8 mouse cellular contexts compared by ENCODE assay signal in genomic region chr13:46810098-46810497, GRCm38 (mm10).
DNase-seq lines count a peak whose midpoint lies in the region; TF ChIP-seq lines count a peak whose summit lies in the region.

No protein-coding gene starts in this region.

- no peaks in the 10 kb centered on the region for H3K79me2 ChIP-seq in C2C12 (ENCODE audit: control insufficient read depth, insufficient read depth)

- H3K79me3 ChIP-seq in C2C12 (ENCODE audit: low read depth): no peaks in the 10 kb centered on the region

- peaks cover 7% of the 10 kb centered on the region for H3K36me3 ChIP-seq in C2C12 (ENCODE audit: control insufficient read depth, insufficient read depth)

- no peak overlapping the region for H3K4me3 ChIP-seq in layer of hippocampus, adult 2 months
- no peak overlapping the region for H3K4me3 ChIP-seq in C2C12 (ENCODE audit: insufficient read depth, poor library complexity, severe bottlenecking)

- H3K27ac ChIP-seq in layer of hippocampus, adult 2 months: no peak overlapping the region

- TF ChIP-seq CTCF in layer of hippocampus, adult 2 months (conservative IDR thresholded peaks at IDR 0.05): peak; percentile 64
- peak; percentile 26 for TF ChIP-seq CTCF in C2C12 (IDR thresholded peaks at IDR 0.05; ENCODE audit: control insufficient read depth, insufficient read depth, insufficient read length)

- no peak overlapping the region for H3ac ChIP-seq in C2C12 (ENCODE audit: control insufficient read depth, insufficient read length, low read depth)

- DNase-seq in layer of hippocampus, adult 2 months (ENCODE audit: low spot score in 2 of 2): peak in 1 of 2 experiments; percentile 17
- DNase-seq in layer of hippocampus, postnatal 14 days (ENCODE audit: low spot score in 2 of 2): no peak
- peak; percentile 98 for DNase-seq in R1 (ENCODE audit: low read depth, low spot score)
- DNase-seq in cerebellum, postnatal 14 days: peak; percentile 26 to 67
- peak; percentile 45 to 46 for DNase-seq in heart, postnatal 36 days
- peak; percentile 61 for DNase-seq in mesoderm, embryonic 11.5 days (ENCODE audit: low read depth, low spot score)
- DNase-seq in spleen, postnatal 14 days (ENCODE audit: low spot score in 2 of 2): no peak

- H3K27me3 ChIP-seq in C2C12 (ENCODE audit: control insufficient read depth, insufficient read depth, insufficient read length): no peaks in the 10 kb centered on the region

- intact Hi-C loops in heart, postnatal 36 days (cut with DNase I): no loop called here

TF ChIP-seq in C2C12, 6 proteins besides CTCF, POLR2A, EP300 and RAD21:
- TF ChIP-seq MYOG (IDR thresholded peaks at IDR 0.05; ENCODE audit: control insufficient read depth, extremely low read depth, insufficient read length) (no peak), MAX (IDR thresholded peaks at IDR 0.05) (no peak), MYOD1 (IDR thresholded peaks at IDR 0.05; ENCODE audit: control insufficient read depth, insufficient read length, low read depth) (peak; percentile 22), USF1 (IDR thresholded peaks at IDR 0.05; ENCODE audit: low read depth) (no peak), FOSL1 (IDR thresholded peaks at IDR 0.05; ENCODE audit: insufficient read depth, low read length, poor library complexity, severe bottlenecking) (no peak), CEBPB (IDR thresholded peaks at IDR 0.05; ENCODE audit: low read depth) (no peak)

Comparison
In these comparisons a context has a peak if more than half of its experiments do, and no peak if none do; other contexts are left out.
1. DNase-seq: peak in R1 (single experiment), cerebellum, postnatal 14 days (2 of 2), heart, postnatal 36 days (2 of 2) and mesoderm, embryonic 11.5 days (single experiment); none in layer of hippocampus, postnatal 14 days (0 of 2) and spleen, postnatal 14 days (0 of 2).